Mouse (Mus musculus) midbrain, embryonic 13.5 days (tissue): ENCODE measurements around the gene Cbx5. TPM values are rescaled to one million over a fixed set of nuclear protein-coding genes. Genes with fewer than 3 reads are reported as not detected.
A peak's percentile ranks its signal among the peaks of the same experiment; 100 is the strongest.
"Not testable (repeated sequence)": the region's sequence is repeated elsewhere in the genome, so short reads cannot be mapped to it uniquely, and the experiment has no call there.

Experiments used
- ATAC-seq: fragments of 200-750 bp; cut with Nextera tagmentation; 2 replicates; pipeline ENCODE4 v1.8.0; 2017; ENCODE audit warnings: mild to moderate bottlenecking, moderate TSS enrichment, moderate library complexity
- H3K27ac ChIP-seq: fragments of 300-500 bp; sonication (generic); 2 replicates; pipeline ENCODE4 v1.5.1; 2015; ENCODE audit warnings: inconsistent platforms, mild to moderate bottlenecking, moderate library complexity
- H3K27me3 ChIP-seq: fragments of 300-500 bp; sonication (generic); 2 replicates; pipeline ENCODE4 v1.6.1; 2015; ENCODE audit warnings: mild to moderate bottlenecking, inconsistent platforms
- H3K36me3 ChIP-seq: fragments of 300-500 bp; sonication (generic); 2 replicates; pipeline ENCODE4 v1.6.1; 2015; ENCODE audit warnings: mild to moderate bottlenecking, inconsistent platforms
- H3K4me1 ChIP-seq: fragments of 300-500 bp; sonication (generic); replicated peaks from 2 replicates; pipeline ENCODE4 v1.6.1; 2015; ENCODE audit warnings: inconsistent platforms
- H3K4me2 ChIP-seq: fragments of 300-500 bp; sonication (generic); replicated peaks from 2 replicates; pipeline ENCODE4 v1.6.1; 2015; ENCODE audit warnings: moderate library complexity, mild to moderate bottlenecking, inconsistent platforms
- H3K4me3 ChIP-seq: fragments of 300-500 bp; sonication (generic); replicated peaks from 2 replicates; pipeline ENCODE4 v1.5.1; 2015; ENCODE audit warnings: mild to moderate bottlenecking, inconsistent platforms
- H3K9ac ChIP-seq: fragments of 300-500 bp; sonication (generic); replicated peaks from 2 replicates; pipeline ENCODE4 v1.6.1; 2015; ENCODE audit warnings: mild to moderate bottlenecking, inconsistent platforms
- H3K9me3 ChIP-seq: fragments of 300-500 bp; sonication (generic); 2 replicates; pipeline ENCODE4 v1.6.1; 2016; ENCODE audit warnings: mild to moderate bottlenecking, inconsistent platforms
- WGBS: fragments of 180-500 bp; shearing (Covaris S2); methylation state at CpG from one replicate; pipeline ENCODE4 v1.1.7; 2015; 5-methylcytosine and 5-hydroxymethylcytosine counted together
- polyA plus RNA-seq: library from polyadenylated mRNA; unstranded; fragments of >200 nt; fragmentation: Nextera tagmentation; extraction: Ambion mirVana; gene quantifications from 2 replicates; pipeline ENCODE4 v1.2.1, GENCODE M21; 2015

Cbx5 gene
- polyA plus RNA-seq, 1 experiment from 2014 or later, result 146 TPM

DNA sequence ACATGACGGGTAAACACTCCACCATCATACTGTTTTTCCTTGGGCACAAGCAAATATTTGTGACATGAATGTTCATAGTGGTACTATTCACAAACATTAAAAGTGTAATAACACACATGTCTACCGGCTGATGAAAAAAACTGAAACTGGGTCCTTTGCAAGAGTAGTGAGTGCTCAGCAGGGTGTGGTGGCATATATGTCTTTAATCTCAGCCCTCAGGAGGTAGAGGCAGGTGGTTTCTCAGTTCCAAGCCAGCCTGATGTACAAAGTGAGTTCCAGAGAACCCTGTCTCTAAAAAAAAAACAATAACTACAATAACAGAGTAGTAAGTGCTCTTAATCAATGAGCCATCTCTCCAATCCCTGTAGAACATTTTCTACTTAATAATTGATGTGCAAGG, 25.2 kb upstream of the Cbx5 start:
- no peak for ATAC-seq
- no peaks in the 10 kb centered on the region for H3K4me1 ChIP-seq
- H3K9ac ChIP-seq, result no peak overlapping the region
- H3K4me3 ChIP-seq, result no peak overlapping the region
- WGBS, result 93% methylated on average over 2 of the region's 2 CpGs
- no peak overlapping the region for H3K27ac ChIP-seq
- H3K27me3 ChIP-seq, result 0 out of 2 replicates have a peak, but pooled peaks cover 7% of the 10 kb centered on the region
- H3K4me2 ChIP-seq, result no peak overlapping the region
- no peaks in the 10 kb centered on the region for H3K36me3 ChIP-seq
- no peaks in the 10 kb centered on the region for H3K9me3 ChIP-seq

DNA sequence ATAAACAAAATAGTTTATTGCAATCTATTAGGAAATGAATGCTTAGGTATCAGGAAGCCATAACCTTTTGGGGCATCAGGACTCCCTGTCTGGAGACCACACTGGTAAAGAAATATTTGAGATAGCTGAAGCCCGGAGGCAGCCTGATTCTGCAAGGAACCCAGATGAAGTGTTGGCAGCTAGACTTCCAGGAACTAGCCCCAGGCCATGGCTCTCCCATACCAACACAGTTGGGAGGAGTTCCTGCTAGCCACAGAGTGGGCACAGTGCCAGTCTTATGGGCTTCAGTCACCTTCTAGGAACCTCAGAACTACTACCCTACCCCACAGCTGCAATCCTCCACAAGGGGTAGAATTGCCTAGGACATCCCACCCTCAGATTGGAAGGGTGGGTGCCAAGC, 20.4 kb upstream of the Cbx5 start:
- no peak overlapping the region for H3K9ac ChIP-seq
- no peaks in the 10 kb centered on the region for H3K9me3 ChIP-seq
- no peak overlapping the region for H3K4me2 ChIP-seq
- H3K27ac ChIP-seq, result no peak overlapping the region
- H3K4me3 ChIP-seq, result no peak overlapping the region
- H3K36me3 ChIP-seq, result no peaks in the 10 kb centered on the region
- 86% methylated on average over 1 of the region's 1 CpGs for WGBS
- peaks cover 9% of the 10 kb centered on the region; the same call in 1 of the 2 replicates for H3K27me3 ChIP-seq
- H3K4me1 ChIP-seq, result peaks cover 12% of the 10 kb centered on the region
- no peak for ATAC-seq

DNA sequence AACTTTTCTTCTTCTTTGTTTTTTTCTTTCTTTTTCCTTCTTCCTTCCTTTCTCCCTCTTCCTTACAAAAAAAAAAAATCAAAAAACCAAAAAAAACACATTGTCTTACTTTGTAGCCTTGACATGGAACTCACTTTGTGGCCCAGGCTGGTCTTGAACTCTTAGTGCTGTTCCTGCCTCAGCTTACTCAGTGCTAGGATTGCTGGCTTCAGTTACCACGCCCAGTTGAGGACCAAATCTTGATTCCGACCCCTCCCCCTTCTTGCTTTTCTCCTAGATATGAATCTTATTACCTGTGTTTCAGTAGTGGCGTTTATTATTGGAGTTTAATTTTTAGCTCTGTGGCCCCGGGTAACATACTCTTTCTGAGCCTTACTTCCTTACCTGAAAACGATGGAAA, 19.5 kb upstream of the Cbx5 start:
- no peak overlapping the region for H3K9ac ChIP-seq
- H3K36me3 ChIP-seq, result no peaks in the 10 kb centered on the region
- H3K4me2 ChIP-seq, result no peak overlapping the region
- H3K9me3 ChIP-seq, result no peaks in the 10 kb centered on the region
- no peak for ATAC-seq
- H3K27ac ChIP-seq, result no peak overlapping the region
- H3K27me3 ChIP-seq, result peaks cover 13% of the 10 kb centered on the region; the same call in 1 of the 2 replicates
- no peak overlapping the region for H3K4me3 ChIP-seq
- WGBS, result 85% methylated on average over 5 of the region's 5 CpGs
- peaks cover 16% of the 10 kb centered on the region for H3K4me1 ChIP-seq

DNA sequence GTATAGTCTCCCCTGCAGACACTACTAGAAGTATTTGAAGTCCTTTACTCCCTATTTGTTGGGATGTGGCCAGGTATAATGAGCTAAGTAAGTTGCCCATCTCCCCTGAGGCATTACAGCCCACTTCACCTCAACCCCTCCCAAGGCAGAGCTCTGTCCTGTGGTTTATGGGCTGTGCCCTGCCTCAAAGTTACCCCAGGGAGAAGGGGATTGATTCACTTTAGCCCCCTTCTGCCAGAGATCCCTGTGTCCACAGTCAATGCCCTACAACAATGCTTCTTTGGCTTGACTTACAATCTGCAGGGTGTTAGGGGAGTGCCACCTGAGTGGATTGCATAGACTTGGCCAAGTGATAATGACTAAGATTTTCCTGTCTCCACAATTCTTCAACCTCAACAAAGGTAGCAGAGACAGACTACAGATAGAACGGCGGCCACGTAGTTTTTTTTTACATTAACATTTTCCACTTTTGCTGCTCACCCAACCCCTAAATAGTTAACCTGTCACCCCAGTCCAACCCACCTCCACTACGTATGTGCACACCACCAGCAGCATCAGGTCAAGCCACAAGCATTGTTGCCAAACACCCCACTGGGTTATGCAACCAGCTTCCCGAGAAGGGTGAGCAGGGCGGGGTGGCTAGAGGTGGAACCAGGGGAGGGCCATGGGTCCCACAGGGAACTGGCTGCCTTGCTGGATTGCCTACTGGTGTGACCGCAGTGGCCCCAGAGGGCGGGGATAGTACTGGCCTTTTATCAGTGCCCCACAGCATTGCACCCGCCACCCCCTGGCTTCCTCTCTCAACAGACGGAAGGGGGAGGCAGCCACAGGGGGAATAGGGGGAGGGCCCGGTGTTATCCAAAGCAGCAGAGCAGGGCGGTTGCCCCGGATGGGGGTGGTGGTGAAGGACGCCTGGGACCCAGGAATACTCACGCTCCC, 18.4 kb upstream of the Cbx5 start, which contains the start of gene Nfe2:
Nfe2 (minus strand) TSS at position 614 of the 939 bp plus-strand sequence.
- no peaks in the 10 kb centered on the region for H3K9me3 ChIP-seq
- 18% methylated on average over 15 of the region's 15 CpGs for WGBS
- no peak within 1 kb of the TSS for H3K27ac ChIP-seq
- H3K4me2 ChIP-seq, result peak within 1 kb of the TSS; percentile 20
- H3K27me3 ChIP-seq, result peaks cover 13% of the 10 kb centered on the region; the same call in 1 of the 2 replicates
- peak within 1 kb of the TSS; percentile 36; the same call in 1 of the 2 replicates for H3K9ac ChIP-seq
- no peaks in the 10 kb centered on the region for H3K36me3 ChIP-seq
- H3K4me3 ChIP-seq, result no peak within 1 kb of the TSS
- peaks cover 16% of the 10 kb centered on the region for H3K4me1 ChIP-seq
- 0 out of 2 replicates have a peak, but pooled peaks have one; percentile 37 for ATAC-seq

DNA sequence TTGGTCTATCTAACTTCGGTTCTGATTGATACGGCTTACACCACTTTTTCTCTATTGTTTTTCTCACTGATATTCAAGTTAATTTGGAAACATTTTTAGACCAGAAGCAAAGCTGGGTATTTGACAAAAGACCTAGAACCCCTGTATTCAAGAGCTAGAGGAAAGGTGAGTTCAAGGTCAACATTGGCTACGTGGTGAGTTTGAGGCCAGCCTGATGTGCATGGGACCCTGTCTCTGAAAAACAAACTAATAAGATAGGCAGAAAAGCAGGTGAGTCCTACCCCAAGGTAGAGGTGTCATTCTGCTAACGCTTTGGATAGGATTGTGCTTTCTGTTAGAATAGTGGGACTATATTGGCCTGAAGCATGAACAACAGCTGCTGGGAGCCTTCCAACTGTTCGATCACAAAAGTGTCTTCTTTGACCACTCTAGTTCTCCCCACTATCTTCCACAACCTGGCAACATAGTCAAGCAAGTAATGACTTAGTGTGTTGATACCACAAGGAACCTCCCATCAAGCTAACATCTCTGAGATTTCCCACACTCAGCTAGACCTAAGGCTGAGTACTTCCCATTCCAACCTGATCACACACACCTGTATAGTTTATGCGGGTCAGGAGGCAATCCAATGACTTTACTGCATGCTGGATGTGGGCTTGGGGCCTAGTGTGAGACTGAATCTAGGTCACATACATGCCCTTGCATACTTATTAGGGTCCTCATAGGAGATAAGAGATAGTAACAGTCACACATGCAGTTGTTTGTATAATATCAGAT, 16.8 kb upstream of the Cbx5 start:
- H3K27me3 ChIP-seq, result peaks cover 13% of the 10 kb centered on the region; the same call in 1 of the 2 replicates
- no peak overlapping the region for H3K9ac ChIP-seq
- H3K4me3 ChIP-seq, result no peak overlapping the region
- 90% methylated on average over 6 of the region's 6 CpGs for WGBS
- H3K4me1 ChIP-seq, result peaks cover 16% of the 10 kb centered on the region
- no peaks in the 10 kb centered on the region for H3K36me3 ChIP-seq
- no peak overlapping the region for H3K27ac ChIP-seq
- no peaks in the 10 kb centered on the region for H3K9me3 ChIP-seq
- H3K4me2 ChIP-seq, result no peak overlapping the region
- no peak for ATAC-seq

DNA sequence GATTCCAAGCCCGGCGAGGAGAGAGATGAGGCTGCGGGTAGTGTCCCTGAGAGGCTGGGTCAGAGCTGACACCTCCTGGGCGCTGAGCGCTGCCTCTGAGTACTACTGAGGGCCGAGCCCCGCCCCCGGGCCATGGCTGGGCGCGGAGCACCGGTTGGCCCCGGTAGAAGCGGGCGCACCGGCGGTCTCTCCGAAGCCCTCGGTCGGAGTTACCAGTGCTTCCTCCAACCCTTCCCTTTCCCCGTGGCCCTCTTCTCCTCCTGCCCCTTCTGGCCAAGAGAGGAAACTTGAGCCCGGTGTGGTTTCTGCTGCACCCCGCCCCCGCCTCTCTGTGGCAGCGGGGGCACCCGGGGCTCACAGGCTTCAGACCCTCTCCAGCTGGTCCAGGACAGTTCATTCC, 15.6 kb upstream of the Cbx5 start:
- H3K27ac ChIP-seq, result no peak overlapping the region
- peak overlapping the region; percentile 59 for H3K9ac ChIP-seq
- peaks cover 16% of the 10 kb centered on the region for H3K4me1 ChIP-seq
- H3K27me3 ChIP-seq, result peaks cover 13% of the 10 kb centered on the region; the same call in 1 of the 2 replicates
- H3K4me3 ChIP-seq, result peak overlapping the region; percentile 38
- H3K9me3 ChIP-seq, result no peaks in the 10 kb centered on the region
- H3K4me2 ChIP-seq, result peak overlapping the region; percentile 66
- under 1% methylated on average over 25 of the region's 25 CpGs for WGBS
- ATAC-seq, result peak; percentile 80
- no peaks in the 10 kb centered on the region for H3K36me3 ChIP-seq

DNA sequence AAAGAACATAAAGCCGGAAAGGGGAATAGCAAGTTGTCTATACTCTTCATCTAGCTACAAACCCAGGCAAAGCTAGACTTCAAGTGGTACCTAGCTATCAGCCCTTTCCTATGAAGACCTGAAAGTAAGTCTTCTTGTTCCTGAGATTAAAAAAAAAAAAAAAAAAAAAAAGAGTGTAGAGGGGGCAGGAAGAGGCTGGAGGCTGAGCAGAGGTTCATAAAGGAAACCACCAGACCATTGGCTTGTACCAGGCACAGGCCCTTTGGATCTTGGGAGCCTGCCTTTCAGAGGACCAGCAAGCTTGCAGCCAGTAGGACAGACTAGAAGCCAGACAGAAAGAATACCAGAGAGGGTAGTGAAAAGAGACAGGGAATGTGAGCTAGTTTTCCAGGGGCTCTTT, 13.7 kb upstream of the Cbx5 start:
- peaks cover 9% of the 10 kb centered on the region for H3K36me3 ChIP-seq
- peaks cover 15% of the 10 kb centered on the region for H3K4me1 ChIP-seq
- WGBS, result 97% methylated on average over 1 of the region's 1 CpGs
- H3K27ac ChIP-seq, result no peak overlapping the region
- no peak for ATAC-seq
- H3K4me3 ChIP-seq, result no peak overlapping the region
- peaks cover 12% of the 10 kb centered on the region; the same call in 1 of the 2 replicates for H3K27me3 ChIP-seq
- no peak overlapping the region for H3K9ac ChIP-seq
- no peak overlapping the region for H3K4me2 ChIP-seq
- no peaks in the 10 kb centered on the region for H3K9me3 ChIP-seq

DNA sequence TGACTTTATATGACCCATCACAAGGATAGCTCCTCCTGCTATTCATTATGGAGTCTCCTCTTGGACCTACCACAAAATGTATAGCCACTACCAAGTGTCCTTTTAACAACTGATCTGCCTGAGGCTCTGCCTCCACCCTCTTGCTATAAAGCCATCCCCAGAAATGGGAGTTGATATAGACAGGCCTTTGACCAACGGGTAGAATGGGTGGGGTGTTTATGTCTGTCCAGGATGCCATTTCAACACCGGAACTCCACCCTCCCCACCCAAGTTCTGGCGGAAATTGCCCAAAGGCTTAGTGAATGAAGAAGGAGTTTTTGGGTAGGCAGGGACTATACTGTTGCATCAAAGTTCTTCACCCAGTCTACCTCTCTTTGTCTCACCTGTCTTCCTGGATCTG, 13.0 kb upstream of the Cbx5 start:
- Histone ChIP-seq H3K27ac (no peak overlapping the region), H3K4me2 (no peak overlapping the region), H3K9me3 (no peaks in the 10 kb centered on the region), H3K27me3 (peaks cover 7% of the 10 kb centered on the region; the same call in 1 of the 2 replicates), H3K4me3 (no peak overlapping the region), H3K36me3 (peaks cover 16% of the 10 kb centered on the region), H3K9ac (no peak overlapping the region), H3K4me1 (peaks cover 12% of the 10 kb centered on the region)
- ATAC-seq, result no peak
- WGBS, result 99% methylated on average over 3 of the region's 3 CpGs

DNA sequence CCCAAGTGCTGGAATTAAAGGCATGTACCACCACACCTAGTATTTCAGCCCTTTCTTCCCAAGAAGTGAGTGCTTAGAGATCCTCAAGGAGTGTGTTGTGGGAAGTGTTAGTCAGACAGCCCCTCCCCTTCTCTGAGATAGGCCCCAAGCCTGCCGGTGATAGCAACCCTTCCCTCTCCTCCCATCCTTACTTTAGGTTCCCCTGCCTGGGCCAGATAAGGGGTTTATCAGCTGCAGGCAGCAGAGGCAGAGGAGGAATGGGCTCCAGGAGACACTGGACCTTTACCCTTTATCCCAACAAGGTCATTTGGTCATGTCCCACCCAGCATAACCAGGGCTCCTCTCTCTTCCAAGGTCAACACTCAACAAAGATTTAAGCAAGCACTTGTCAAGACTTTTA, 12.0 kb upstream of the Cbx5 start:
- Histone ChIP-seq H3K27ac (no peak overlapping the region), H3K9ac (no peak overlapping the region), H3K36me3 (peaks cover 27% of the 10 kb centered on the region), H3K4me2 (no peak overlapping the region), H3K4me3 (no peak overlapping the region), H3K4me1 (peaks cover 12% of the 10 kb centered on the region), H3K27me3 (peaks cover 4% of the 10 kb centered on the region; the same call in 1 of the 2 replicates), H3K9me3 (no peaks in the 10 kb centered on the region)
- WGBS, result 68% methylated on average over 1 of the region's 1 CpGs
- no peak for ATAC-seq

DNA sequence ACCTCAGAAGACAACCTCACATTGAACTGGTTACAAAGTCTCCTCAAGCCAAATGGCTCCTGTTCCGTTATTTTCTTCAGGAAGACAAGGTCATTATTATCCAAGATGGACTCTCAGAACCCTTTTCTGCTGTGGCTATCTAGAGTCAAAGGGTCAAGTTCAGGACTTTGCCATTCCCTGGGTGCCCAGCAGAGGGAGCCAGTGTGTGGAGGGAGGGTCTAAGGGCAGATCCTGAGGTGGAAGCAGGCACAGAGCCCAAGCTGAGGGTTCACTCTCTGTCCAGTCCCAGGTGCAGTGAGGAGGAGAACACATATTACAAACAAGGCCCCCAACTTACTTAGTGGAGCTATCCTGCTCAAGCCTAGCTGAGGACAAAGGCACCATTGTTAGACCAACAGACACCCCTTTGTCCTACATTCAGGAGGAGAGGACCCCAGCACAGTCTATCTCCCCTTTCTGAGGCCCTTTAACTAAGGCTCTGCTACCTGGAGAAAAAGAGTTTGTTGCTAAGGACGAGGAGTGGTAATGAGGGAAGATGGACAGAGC, 10.7 kb upstream of the Cbx5 start:
- Histone ChIP-seq H3K9me3 (no peaks in the 10 kb centered on the region), H3K9ac (no peak overlapping the region), H3K36me3 (peaks cover 38% of the 10 kb centered on the region), H3K4me2 (no peak overlapping the region), H3K4me3 (no peak overlapping the region), H3K4me1 (peaks cover 13% of the 10 kb centered on the region), H3K27me3 (peaks cover 4% of the 10 kb centered on the region; the same call in 1 of the 2 replicates), H3K27ac (no peak overlapping the region)
- 35% methylated on average over 2 of the region's 2 CpGs for WGBS
- ATAC-seq, result 0 out of 2 replicates have a peak, but pooled peaks have one; percentile 32

DNA sequence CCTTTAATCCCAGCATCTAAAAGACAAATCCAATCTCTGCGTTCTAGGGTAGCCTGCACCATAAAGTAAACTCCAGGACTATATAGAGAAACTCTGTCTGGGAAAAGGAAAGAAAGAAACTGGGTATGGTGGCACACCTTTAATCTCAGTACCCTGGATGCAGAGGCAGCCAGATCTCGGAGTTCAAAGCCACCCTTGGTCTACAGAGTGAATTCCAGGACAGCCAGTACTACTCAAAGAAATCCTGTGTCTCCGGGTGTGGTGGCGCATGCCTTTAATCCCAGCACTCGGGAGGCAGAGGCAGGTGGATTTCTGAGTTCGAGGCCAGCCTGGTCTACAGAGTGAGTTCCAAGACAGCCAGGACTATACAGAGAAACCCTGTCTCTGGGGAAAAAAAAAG, 9.9 kb upstream of the Cbx5 start:
- H3K9ac ChIP-seq, H3K4me3 ChIP-seq, H3K27ac ChIP-seq, H3K9me3 ChIP-seq, H3K27me3 ChIP-seq, H3K4me2 ChIP-seq: not testable (repeated sequence)
- 87% methylated on average over 6 of the region's 6 CpGs for WGBS
- H3K4me1 ChIP-seq, result peaks cover 10% of the 10 kb centered on the region
- ATAC-seq, result 0 out of 2 replicates have a peak, but pooled peaks have one; percentile 5
- H3K36me3 ChIP-seq, result peaks cover 42% of the 10 kb centered on the region
